Mouse (Mus musculus): ENCODE data around the gene Hist1h3d.
"Not testable (repeated sequence)": the region's sequence is repeated elsewhere in the genome, so short reads cannot be mapped to it uniquely, and the experiment has no call there.

Hist1h3d gene

DNA sequence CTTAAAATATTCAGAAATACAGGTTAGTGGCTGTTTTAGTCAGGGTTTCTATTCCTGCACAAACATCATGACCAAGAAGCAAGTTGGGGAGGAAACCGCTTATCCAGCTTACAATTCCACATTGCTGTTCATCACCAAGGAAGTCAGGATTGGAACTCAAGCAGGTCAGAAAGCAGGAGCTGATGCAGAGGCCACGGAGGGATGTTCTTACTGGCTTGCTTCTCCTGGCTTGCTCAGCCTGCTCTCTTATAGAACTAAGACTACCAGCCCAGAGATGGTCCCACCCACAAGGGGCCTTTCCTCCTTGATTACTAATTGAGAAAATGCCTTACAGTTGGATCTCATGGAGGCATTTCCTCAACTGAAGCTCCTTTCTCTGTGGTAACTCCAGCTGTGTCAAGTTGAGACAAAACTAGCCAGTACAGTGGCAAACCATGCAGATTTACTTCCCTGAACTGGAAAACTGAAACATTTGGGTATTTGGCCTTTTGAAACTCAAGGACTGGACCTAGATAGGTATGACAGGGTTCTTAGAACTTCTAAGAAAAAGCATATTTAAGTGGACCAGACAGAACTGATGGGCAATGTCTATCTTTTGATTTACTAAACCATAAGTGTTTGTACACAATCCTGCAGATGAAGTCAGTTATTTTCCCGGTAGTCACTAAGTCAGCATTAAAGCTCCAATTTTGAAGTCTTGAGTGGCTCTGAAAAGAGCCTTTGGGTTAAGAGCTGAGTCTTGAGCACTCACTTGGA lies 33.2 kb upstream of the Hist1h3d start:
- not testable (repeated sequence) for DNase-seq (ENCODE audit: low spot score)

GRCm38 (mm10) chr13:23542999-23543607 lies 32.5 kb upstream of the Hist1h3d start, which contains the start of gene Hist1h2bh:
Gene Hist1h2bh (minus strand): TSS chr13:23543392.
- DNase-seq (ENCODE audit: low spot score) = peak; percentile 76

GRCm38 (mm10) chr13:23543965-23544786 lies 31.4 kb upstream of the Hist1h3d start, which contains the start of gene Hist1h3f:
Gene Hist1h3f (plus strand): TSS chr13:23544052.
- DNase-seq (ENCODE audit: low spot score) = peak; percentile 83

- DNase-seq (ENCODE audit: low spot score) = not testable (repeated sequence)
These were observed 30.8 kb upstream of the Hist1h3d start for GRCm38 (mm10) chr13:23544787-23545120.

- DNase-seq (ENCODE audit: low spot score) = no peak
These were observed 28.9 kb upstream of the Hist1h3d start for GRCm38 (mm10) chr13:23546694-23547093.

- no peak for DNase-seq (ENCODE audit: low spot score)
These were observed 24.8 kb upstream of the Hist1h3d start for GRCm38 (mm10) chr13:23550761-23551145.

- DNase-seq (ENCODE audit: low spot score) = peak; percentile 92
These were observed 24.3 kb upstream of the Hist1h3d start, which contains the start of gene Hist1h4f for GRCm38 (mm10) chr13:23551146-23551834. Gene Hist1h4f (minus strand): TSS chr13:23551648.

DNA sequence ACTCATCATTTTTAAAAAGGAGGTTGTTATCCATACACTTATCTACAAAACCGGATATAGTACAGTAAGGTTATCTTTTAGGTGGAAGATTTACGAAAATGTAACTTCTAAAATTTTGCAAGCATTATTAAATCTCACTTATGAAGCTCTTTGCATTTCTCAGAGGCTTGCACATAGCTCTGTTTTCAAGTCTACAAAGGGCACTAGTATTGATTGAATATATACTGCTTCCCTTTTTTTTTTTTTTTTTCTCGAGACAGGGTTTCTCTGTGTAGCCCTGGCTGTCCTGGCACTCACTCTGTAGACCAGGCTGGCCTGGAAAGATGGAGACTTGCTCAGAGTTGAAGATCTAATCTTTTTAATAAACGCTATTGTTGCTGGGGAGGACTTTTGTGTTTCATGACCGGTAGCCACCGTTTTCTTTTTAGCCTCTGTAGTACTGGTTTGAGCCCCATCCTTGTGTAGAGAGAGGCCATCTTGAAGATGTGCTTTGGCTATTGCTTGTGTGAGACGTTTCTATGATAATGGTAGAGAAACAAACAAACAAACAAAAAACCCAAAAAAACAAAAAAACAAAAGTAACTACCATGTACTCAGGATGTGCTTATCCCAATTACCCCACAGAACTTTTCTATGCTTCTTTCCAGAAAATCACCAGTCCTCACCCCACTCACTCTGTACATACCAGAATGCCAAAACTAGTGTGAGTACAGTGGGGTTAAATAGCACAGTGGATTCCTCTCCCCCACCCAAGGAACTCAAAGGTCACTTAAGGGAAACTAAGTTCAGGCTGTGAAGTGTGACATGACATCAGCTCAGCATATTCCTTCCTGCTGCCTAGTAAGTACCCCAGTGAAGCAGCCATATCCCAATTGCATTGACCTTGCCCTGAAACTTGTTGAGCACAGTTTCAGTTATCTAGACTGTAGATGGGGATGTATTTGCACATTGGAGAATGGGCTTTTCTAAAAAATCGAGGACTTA lies 23.3 kb upstream of the Hist1h3d start:
- no peak for DNase-seq (ENCODE audit: low spot score)

DNA sequence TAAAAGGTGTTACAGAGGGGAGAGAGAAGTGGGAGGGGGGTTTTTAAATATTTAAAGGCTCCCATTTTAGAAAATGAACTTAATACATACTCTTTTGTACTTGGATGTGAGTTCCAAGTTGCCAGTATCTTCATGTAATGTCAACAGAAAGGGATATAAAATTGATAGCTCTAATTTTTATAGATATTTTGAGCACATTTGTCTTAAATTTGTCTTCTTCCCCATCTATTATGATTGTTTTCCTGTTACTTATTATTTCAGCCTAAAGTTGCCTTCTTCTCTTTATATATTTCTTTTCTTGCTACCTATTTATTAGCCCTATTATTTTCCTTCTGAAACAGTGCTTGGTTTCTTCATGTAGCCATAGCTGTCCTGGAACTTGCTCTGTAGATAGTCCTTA lies 22.6 kb upstream of the Hist1h3d start, which contains the start of gene Hist1h1d:
TSS of gene Hist1h1d (plus strand) at position 301 of the 400 bp plus-strand sequence.
- DNase-seq (ENCODE audit: low spot score) = no peak

GRCm38 (mm10) chr13:23554393-23554792 lies 21.2 kb upstream of the Hist1h3d start:
- DNase-seq (ENCODE audit: low spot score) = no peak

GRCm38 (mm10) chr13:23554925-23555838 lies 20.4 kb upstream of the Hist1h3d start:
- DNase-seq (ENCODE audit: low spot score) = peak; percentile 81

GRCm38 (mm10) chr13:23555839-23556416 lies 19.6 kb upstream of the Hist1h3d start:
- peak; percentile 76 for DNase-seq (ENCODE audit: low spot score)

DNA sequence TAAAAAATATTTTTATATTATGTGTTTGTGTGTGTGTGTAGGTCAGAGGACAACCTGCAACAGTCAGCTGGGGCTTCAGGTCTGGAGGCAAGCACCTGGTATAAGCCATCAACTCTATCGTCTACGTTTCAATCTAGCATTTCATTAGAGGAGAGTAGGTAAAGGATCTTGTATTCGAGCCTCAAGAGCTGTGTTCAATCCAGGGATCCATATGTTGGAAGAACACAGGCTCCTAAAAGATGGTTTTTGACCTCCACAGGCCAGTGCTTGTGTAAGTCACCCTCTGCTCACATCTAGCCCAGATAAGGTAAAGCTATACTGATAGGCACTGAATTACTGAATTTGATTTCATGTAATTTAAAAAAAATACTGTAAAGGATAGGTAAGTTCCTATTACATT lies 18.7 kb upstream of the Hist1h3d start:
- DNase-seq (ENCODE audit: low spot score) = no peak

GRCm38 (mm10) chr13:23560699-23561098 lies 14.9 kb upstream of the Hist1h3d start:
- DNase-seq (ENCODE audit: low spot score) = not testable (repeated sequence)

- not testable (repeated sequence) for DNase-seq (ENCODE audit: low spot score)
These were observed 14.1 kb upstream of the Hist1h3d start for GRCm38 (mm10) chr13:23561531-23561882.

- DNase-seq (ENCODE audit: low spot score) = peak; percentile 96
These were observed 13.5 kb upstream of the Hist1h3d start, which contains the start of gene Hist1h3e for GRCm38 (mm10) chr13:23561883-23562659. Gene Hist1h3e (minus strand): TSS chr13:23562369.

DNA sequence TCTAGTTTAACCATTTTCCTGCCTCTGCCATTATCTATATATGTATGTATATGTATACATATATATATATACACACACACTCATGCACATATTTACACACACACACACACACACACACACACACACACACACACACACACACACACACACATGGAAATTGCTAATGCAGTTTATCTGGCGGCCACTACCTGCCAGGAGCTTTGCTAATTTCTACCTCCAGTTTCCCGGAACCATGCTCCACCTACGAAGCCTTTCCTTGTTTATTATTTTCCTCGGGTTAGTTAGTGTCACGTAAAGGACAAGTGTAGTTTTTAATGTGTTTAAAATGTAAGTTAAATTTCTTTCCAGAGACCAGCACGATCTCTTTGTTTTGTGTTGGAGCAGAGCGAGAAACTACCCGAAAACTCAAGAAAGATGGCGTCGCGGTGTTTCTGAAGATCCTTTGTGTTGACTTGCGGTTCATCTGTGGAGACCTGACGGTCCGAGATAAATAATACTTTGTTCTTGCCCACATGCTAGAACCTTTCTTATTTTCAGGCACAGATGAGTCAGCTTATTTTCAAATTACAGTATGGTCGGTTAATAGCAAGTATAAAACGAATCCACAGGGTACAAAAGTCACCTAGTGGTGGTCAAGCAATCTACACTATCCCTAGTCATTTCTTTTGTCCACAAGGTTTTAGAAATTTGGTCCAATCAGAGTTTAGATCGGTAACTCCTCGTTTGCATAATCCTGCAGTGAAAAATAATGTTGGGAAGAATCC lies 12.7 kb upstream of the Hist1h3d start:
- DNase-seq (ENCODE audit: low spot score) = peak; percentile 43

DNA sequence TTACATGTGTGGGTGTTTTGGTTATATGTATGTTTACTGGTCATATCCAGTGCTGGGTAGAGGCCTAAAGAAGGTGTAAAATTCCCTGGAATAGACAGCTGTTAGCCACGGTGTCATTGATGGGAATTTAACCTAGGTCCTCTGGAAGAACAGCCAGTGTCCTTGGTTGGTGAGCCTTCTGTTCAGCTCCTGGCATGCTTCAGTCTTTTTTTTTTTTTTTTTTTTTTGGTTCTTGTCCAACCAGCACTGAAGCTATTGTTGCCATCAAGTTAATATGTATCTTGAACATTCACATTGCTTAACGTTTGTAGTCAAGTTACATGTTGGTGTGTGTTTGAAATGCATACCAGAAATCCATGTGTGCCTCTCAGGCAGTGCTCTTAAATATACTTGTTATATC lies 11.1 kb upstream of the Hist1h3d start:
- no peak for DNase-seq (ENCODE audit: low spot score)

All from layer of hippocampus, adult 11-12 months (tissue).